ENCODE assay signal across 8 mouse cellular contexts in genomic region chr4:138216200-138216890, GRCm38 (mm10). TPM values are rescaled to one million over a fixed set of nuclear protein-coding genes. Genes with fewer than 3 reads are reported as not detected.
DNase-seq lines count a peak whose midpoint lies in the region; ATAC-seq and TF ChIP-seq lines count a peak whose summit lies in the region.

TSS of gene Hp1bp3 (plus strand) at chr4:138216296.

- peak; percentile 51 for ATAC-seq in frontal cortex, adult (ENCODE audit: low TSS enrichment)
- ATAC-seq in hematopoietic stem cell, adult 5-6 weeks (replicated peaks in 1 of 2; ENCODE audit: insufficient read depth in 1 of 2, low FRiP score in 2 of 2, low TSS enrichment in 1 of 2, low read depth in 1 of 2, poor library complexity in 2 of 2, severe bottlenecking in 2 of 2): peak; percentile 46 to 61
- peak; percentile 74 for ATAC-seq in lung, embryonic 14.5 days (ENCODE audit: insufficient read depth)
- peak; percentile 15; the same call in 1 of the 2 replicates for ATAC-seq in neutrophil, adult 5-6 weeks (ENCODE audit: extremely low read depth, insufficient number of reproducible peaks, low FRiP score, poor library complexity, severe bottlenecking)

- H3K27ac ChIP-seq in lung, embryonic 14.5 days (ENCODE audit: low read depth): peak within 1 kb of the TSS; percentile 99
- H3K27ac ChIP-seq in thymus, adult 2 months (ENCODE audit: control insufficient read depth, insufficient read depth, low read length): peak within 1 kb of the TSS; percentile 77

- peak within 1 kb of the TSS; percentile 97 for H3K4me3 ChIP-seq in lung, embryonic 14.5 days (ENCODE audit: low read depth, low read length)
- peak within 1 kb of the TSS; percentile 80 for H3K4me3 ChIP-seq in thymus, adult 2 months (ENCODE audit: control insufficient read depth, insufficient read depth, low read length)

- peak; percentile 82 for DNase-seq in MN1 (ENCODE audit: low spot score)
- peak; percentile 80 for DNase-seq in cerebellum, adult 9-10 months
- peak; percentile 53 to 67 for DNase-seq in layer of hippocampus, adult 8-10 months (ENCODE audit: low spot score in 2 of 2)
- peak; percentile 83 for DNase-seq in lung, embryonic 14.5 days
- DNase-seq in thymus, adult 2 months: peak; percentile 84

- H3K27me3 ChIP-seq in lung, embryonic 14.5 days (ENCODE audit: insufficient read depth, low read length): no peaks in the 10 kb centered on the region
- H3K27me3 ChIP-seq in thymus, adult 2 months (ENCODE audit: control insufficient read depth, insufficient read depth, low read length): no peaks in the 10 kb centered on the region

- H3K4me2 ChIP-seq in lung, embryonic 14.5 days: peak within 1 kb of the TSS; percentile 88

- H3K9me3 ChIP-seq in lung, embryonic 14.5 days (ENCODE audit: low read depth, low read length): no peaks in the 10 kb centered on the region

- no peak for TF ChIP-seq CTCF in lung, embryonic 14.5 days (IDR thresholded peaks at IDR 0.05; ENCODE audit: low read depth)
- TF ChIP-seq CTCF in thymus, adult 2 months (IDR thresholded peaks at IDR 0.05; ENCODE audit: borderline replicate concordance, control insufficient read depth, extremely low read depth, insufficient read depth, low read length, poor library complexity): no peak

- TF ChIP-seq POLR2A in thymus, adult 2 months (IDR thresholded peaks at IDR 0.05; ENCODE audit: control insufficient read depth, extremely low read depth, insufficient read depth, low read length, poor library complexity): peak; percentile 59

- H3K4me1 ChIP-seq in lung, embryonic 14.5 days (ENCODE audit: insufficient read depth): peaks cover 11% of the 10 kb centered on the region; the same call in 1 of the 2 replicates
- peaks cover 23% of the 10 kb centered on the region for H3K4me1 ChIP-seq in thymus, adult 2 months (replicated peaks; ENCODE audit: control insufficient read depth, insufficient read depth, low read length)

- H3K36me3 ChIP-seq in lung, embryonic 14.5 days (ENCODE audit: insufficient read depth): peaks cover 2% of the 10 kb centered on the region; the same call in 1 of the 2 replicates
- no peaks in the 10 kb centered on the region for H3K36me3 ChIP-seq in thymus, adult 2 months (ENCODE audit: control insufficient read depth, insufficient read depth, low read length)

- WGBS in lung, embryonic 14.5 days: under 1% methylated on average over 77 of the region's 84 CpGs
- under 1% methylated on average over 84 of the region's 84 CpGs for WGBS in thymus, adult 2 months

- H3K9ac ChIP-seq in lung, embryonic 14.5 days: peak within 1 kb of the TSS; percentile 95

RNA-seq across cellular contexts. Expression of gene Hp1bp3, which starts in this region (rescaled TPM):
- total RNA-seq in hematopoietic stem cell, adult 5-6 weeks (2017): 289 and 297 TPM in 2 replicates
- total RNA-seq in layer of hippocampus, adult 8-10 months (2022): 100 to 1,000 TPM; 184 to 200 (median 196) TPM
- polyA plus RNA-seq in lung, embryonic 14.5 days (2014; fragmentation: Nextera tagmentation; extraction: Ambion mirVana): 172 and 179 TPM in 2 replicates
- 170 and 181 TPM in 2 replicates for total RNA-seq in neutrophil, adult 5-6 weeks (2017)
- 146 and 150 TPM in 2 replicates for polyA plus RNA-seq in thymus, adult 2 months (2012; rRNA removed)

Comparison
In these comparisons a context has a peak if more than half of its experiments do, and no peak if none do; other contexts are left out.
1. Peak in every context shown above with its lines: DNase-seq, ATAC-seq, H3K4me3 ChIP-seq and H3K27ac ChIP-seq.
2. ATAC-seq: peak in every context shown above with its lines; median percentile 74 in lung, embryonic 14.5 days; 54 in hematopoietic stem cell, adult 5-6 weeks; 51 in frontal cortex, adult; 15 in neutrophil, adult 5-6 weeks.